Mouse (Mus musculus) lung, postnatal 14 days (tissue): ENCODE results near the gene Mast2.

Experiments
- DNase-seq: peaks from one replicate; pipeline ENCODE4 v3.0.0; 2021

The Mast2 gene

DNA sequence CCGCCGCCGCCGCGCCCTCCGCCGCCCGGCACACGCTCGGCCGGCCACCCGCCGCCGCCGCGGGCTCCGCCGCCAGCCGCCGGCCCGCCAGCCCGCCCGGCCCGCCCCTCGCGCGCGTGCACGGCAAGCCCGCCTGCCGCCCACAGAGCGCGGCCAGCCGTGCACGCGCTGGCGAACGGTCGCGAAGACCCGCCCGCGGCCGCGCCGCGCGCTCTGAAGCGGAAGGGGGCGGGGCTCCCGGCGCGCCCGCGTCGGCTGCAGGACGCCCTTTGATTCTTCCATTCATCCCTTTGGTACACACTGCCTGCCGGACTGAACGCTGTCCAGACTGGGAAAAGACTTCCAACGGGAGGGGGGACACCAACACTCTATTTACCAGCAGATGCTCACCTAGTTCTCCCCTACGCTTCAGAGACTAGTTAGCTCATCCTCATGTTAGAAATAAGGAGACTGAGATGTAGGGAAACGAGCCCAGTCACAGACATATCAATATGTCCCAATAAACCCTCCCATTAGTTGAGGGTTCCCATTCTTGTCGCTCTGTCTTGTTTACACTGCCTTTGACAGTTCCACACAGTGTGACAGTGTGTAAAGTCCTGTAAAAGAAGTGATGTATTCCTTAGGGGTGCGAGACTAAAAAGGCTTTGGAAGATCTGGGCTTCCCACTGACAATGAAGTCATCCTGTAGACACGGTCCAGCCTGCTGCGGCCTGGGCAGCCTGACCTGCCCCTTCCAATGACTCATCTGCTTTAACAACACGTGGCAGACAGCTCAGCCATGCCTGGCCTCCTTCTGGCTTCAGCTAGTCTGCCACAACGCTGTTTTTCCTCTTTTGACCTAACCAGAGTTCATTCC, at the start of gene Mast2:
Gene Mast2, minus strand, starts transcription at position 58 of the 856 bp plus-strand sequence.
- peak; percentile 85 for DNase-seq

DNA sequence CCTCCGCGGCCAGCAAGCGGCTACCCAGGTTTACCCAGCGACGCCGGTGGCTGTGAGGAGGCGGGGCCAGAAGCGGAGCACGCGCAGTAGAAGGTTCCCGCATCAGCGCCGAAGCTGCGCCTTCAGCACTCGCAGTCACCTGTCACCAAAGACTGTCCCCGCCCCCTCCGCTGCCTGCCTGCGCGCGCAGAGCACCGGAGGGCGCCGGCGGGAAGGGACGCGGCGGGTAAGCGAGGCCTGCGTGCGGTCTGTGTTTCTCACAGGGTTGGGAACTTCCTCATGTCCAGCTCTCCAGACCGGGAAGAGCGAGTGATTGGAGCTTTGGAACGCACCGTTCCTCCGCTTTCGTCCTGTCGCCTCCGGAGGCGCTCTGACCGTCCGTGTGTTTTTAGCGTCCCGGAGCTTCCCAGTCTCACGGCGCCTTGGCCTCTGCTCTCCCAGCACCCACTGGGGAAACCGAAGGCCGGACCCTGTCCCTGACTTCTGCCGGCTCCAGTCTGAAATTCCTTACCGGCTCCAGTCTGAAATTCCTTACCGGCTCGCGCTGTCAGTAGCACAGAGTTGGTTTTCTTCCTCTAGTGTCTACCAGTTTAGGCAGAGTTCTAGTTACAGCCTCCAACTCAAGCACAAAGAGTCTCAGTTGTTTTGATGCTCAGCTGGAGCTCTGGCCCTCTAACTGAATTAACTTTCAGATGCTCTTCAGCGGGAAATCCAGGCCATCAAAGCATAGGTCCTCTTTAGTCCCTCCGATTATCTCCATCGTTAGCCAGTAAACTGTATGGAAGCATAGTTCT, 43.6 kb upstream of the Mast2 start, which contains the start of gene Ipp:
Gene Ipp, plus strand, starts transcription at position 125 of the 794 bp plus-strand sequence.
- peak; percentile 96 for DNase-seq

DNA sequence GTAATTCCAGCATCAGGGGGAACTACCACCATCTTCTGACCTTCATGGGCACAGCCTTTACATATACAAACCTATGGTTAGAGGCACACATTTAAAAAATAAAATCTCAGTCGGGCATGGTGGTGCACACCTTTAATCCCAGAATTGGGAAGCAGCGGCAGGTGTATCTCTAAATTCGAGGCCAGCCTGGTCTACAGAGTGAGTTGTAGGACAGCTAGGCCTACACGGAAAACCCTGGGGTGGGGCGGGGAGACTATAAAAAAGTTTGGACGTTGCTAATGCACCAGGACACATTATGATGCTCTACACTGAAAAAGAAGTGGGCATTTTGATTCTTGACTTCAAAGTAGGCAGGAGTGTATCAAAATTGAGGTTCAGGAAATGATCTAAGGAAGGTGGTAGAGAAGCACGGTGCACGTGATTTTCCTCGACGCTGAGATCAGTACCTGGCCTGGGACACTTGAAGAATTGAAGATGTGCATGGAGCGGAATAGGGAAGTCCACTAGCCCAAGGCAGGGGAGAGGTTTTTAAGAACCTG, 43.0 kb upstream of the Mast2 start:
- no peak for DNase-seq

DNA sequence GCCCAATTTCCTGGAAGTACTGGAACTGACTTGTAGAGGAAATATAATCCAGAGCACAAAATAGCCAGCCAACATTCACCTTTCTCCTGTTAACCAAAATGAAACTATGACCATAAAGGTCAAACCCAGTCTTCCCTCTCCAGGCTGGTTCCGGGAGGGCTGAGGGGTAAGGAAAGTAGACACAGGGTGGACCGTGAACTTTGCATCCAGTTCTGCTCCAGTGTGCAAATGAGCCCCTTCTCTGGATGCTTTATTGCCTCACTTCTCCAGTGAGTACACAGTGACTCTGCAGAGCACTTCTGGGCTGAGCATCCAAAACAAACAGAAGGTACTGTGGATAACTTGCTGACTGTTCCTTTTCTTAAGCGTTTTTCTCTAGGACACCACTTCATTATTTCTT, 36.0 kb upstream of the Mast2 start:
- DNase-seq, result no peak

DNA sequence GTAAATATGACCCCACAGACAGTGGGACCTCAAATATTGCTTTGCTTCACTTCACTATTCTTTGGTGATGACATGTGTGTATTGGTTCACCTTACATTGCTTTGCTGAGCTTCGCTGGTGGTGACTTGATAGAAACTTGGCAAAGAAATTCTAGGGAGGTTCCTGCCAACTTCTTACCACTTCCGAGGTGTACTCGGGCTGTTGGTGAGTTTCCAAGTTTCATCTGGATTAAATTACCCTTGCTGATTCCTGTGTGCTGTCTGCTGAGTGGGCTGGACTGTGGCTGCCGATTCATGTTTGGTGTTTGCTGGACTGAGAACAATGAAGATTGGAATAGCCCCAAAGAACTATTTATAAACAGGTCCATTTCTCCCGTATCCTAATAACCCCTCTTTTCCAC, 29.7 kb upstream of the Mast2 start:
- DNase-seq, result no peak

DNA sequence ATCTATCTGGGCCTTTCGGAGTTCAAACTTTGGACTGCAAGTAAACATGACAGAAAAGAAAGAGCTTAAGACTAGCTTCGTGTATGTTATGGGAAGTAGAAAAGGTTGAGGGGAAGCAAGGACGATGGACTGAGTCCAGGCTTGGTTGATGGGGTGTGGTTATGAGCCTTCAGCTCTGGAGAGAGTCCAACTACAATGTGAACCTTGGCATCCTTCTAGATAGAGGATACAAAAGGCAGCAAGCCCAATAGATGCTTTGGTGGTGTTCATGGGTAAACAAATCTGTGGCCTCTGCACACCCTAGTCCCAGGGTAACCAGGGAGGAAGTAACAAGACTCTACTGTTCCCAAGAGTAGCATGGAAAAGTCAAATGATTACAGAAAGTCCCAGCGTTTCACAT, 28.5 kb upstream of the Mast2 start:
- peak; percentile 22 for DNase-seq

DNA sequence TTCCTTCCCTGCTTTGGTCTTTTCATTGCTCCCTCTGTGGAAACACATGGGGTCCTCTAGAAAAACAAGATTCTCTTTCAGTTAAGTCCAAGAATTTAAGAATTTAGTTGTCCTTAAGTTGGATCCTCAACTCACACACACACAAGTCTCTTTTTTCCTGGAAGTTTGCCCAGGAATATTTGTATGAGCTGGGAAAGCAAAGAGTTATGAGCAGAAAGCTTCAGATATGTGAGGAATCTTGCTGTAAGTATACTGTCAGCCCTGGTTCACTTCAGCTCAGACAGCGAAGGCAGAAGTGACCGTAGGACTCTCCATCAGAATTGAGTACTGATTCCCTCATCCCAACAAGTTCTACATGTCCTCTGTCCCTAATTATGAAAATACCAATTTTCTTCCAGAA, 27.9 kb upstream of the Mast2 start:
- peak; percentile 4 for DNase-seq

DNA sequence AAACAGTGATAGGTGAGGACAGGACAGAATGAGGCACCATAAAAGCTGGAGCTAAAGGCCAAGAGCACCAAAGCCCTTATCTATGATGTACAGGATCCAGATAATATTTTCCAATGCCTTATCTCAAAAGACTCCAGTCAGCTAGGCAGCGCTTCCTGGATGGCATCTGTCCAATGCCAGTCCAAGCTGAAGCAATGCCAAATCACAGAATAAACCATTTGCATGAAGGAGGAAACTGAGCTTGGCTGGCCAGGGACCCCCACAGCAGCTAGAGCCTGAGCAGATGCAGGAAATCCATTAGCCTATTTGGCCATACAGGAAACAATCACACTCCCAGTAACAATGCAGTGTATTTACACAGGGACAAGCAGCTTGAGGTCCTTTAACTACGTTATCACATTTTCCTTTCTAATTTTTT, 27.1 kb upstream of the Mast2 start:
- DNase-seq, result peak; percentile 77

DNA sequence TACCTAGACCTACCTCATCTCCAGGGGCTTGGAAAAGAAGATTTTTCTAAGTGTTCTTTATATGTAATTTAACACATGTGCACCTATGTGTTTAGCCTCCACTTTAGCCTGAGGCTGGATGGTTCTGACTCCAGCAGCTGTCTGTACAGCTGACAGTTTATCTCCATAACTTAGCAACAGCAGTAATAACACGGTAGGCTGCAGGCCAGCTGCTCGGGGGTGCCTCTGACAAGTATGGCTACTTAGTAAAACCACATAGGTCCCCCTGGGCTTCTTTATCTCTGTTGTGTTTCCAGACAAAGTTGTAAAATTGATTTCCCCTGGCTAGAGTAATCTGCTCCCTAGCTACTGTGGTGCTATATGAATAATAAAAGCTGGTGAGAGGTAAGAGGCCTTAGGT, 19.5 kb upstream of the Mast2 start:
- peak; percentile 11 for DNase-seq

DNA sequence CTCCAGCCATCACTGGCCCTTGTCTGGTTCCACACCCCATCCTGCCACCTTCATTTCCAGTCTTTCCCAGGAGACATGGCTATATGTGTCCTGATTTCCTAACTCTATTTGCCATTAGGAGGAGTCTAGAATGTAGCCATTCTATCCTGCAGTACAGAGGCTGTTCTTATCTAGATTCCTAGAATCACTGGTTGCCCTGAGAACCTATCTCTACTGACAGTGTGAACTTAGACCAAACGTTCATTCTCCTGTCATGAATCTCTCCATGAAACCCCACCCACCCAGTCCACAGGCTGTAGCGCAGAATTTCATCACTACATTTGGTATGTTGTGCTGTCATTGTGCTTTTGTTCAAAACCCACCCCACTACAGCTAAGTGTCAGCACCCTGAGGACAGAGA, 17.3 kb upstream of the Mast2 start:
- DNase-seq, result no peak

DNA sequence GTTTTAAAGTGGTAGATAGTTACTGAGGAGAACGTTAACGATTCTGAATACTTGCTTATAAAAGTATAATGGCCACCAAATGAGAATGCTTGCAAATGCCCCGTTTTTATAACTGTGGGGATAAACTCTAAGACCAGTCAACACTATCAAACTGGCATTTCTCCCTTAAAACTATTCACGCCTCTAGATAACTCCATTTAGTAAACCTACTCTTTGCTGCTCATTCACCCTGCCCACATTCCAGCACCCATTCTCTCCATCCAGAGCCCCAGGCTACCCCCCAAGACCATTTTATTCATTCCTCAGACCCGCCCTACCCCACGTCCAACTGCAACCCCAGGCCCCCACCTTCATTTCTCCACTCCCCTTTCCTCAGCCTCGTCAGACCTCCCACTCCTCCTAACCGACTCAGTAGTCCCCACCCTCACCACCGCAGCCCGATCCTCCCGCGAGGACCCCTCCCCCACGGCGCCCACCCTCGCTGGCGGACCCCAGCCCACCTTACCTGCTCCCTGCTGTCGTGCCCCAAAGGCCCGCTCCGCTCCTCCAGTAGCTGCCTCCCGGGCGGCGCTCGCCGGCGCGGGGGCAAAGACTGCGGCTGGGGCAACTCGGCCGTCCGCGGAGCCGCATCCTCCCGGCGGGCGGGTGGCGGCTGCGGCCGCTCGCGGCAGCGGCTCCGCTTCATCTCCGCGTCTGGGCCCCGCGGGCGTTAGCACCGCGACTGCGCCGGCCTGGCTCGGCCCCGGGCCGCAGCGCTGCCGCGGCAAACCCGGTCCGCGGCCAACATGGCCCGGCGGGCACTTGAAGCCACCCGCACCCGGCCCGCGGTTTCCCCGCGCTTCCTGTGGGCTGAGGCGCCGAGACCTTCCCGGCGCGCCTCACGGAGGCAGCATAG, 505 bp downstream of the Mast2 start:
- peak; percentile 30 for DNase-seq

DNA sequence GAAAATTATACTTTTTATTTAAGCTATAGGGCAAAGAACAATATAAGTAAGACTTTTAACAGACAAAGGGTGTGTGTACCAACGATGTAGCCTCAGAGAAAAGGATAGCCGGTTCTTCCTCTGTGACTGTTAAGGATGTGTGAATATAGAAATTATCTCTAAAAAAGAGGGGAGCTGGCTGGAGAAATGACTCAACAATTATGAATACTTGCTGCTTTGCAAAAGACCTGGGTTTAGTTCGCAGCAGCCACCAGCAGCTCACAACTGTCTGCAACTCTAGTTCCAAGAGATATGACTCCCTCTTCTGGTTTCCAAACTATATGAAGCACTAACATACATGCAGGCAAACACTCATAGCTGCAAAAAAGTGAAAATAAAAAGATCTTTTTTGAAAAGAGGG, 2.0 kb downstream of the Mast2 start:
- DNase-seq, result no peak

DNA sequence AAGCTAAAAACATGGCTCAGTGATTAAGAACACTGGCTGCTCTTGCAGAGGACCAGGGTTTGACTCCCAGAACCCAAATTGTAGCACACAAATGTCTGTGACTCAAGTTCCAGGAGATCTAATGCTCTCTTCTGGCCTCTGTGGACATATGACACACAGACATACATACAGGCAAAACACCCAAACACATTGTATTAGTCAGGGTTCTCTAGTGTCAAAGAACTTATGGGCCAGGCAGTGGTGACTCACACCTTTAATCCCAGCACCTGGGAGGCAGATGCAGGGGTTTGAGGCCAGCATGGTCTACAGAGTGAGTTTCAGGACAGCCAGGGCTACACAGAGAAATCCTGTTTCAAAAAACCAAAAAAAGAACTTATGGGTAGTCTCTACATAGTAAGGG, 12.4 kb downstream of the Mast2 start:
- no peak for DNase-seq

DNA sequence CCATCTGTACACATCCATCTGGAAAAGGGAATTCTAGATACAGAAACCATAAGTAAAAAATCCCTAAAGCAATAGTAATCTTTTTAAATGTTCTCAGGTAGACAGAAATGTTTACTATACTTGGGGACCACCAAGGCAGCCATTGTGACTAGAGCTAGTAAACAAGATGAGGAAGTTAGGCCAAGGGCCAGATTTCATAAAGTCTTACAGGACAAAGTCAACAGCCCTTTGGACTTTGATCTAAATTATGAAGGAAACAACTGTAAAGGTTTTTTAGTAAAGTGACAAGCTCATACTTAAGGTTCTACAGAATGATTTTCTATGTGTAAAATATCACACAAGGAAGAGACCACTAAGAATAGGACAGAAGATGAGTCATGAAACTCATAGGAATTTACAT, 14.0 kb downstream of the Mast2 start:
- no peak for DNase-seq

DNA sequence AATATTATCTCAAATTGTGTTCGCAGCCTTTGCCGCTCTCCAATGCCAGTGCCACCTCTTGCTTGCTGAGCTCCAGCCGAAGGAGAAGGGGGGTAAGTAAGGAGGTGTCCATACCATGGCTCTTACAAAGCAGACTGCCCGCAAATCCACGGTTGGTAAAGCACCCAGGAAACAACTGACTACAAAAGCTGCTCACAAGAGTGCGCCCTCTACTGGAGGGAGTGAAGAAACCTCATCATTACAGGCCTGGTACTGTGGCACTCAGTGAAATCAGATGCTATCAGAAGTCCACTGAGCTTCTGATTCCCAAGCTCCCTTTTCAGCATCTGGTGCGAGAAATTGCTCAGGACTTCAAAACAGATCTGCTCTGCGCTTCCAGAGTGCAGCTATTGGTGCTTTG, 15.3 kb downstream of the Mast2 start:
- DNase-seq, result peak; percentile 68

DNA sequence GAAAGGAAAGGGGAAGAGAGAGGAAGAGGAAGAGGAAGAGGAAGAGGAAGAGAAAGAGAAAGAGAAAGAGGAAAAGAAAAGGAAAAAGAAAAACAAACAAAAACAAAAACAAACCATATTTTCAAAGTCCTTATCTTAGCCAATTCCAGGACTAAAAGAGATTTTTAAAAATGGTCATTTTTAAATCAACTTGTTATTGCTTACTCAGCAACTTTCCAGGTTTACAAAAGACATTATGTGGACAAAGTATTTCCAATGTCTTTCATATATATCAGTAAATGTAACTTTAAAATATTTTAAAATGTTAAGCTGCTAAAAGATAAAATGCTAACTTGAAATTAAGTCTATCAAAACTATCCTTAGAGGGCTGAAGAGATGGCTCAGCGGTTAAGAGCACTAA, 24.6 kb downstream of the Mast2 start:
- DNase-seq, result no peak

DNA sequence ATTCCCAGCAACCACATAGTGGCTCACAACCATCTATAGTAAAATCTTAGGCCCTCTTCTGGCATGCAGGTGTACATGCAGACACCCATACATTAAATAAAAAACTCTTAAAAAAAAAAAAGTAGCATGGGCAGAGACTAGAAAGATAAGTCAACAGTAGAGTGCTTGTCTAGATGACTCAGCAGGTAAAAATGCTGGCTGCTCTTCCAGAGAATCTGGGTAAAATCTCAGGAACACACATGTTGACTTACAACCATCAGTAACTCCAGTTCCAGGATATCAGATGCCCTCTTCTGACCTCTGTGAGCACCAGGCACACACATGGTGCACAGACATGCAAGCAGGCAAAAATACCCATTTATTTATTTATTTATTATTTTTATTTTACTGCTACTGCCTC, 25.4 kb downstream of the Mast2 start:
- no peak for DNase-seq

DNA sequence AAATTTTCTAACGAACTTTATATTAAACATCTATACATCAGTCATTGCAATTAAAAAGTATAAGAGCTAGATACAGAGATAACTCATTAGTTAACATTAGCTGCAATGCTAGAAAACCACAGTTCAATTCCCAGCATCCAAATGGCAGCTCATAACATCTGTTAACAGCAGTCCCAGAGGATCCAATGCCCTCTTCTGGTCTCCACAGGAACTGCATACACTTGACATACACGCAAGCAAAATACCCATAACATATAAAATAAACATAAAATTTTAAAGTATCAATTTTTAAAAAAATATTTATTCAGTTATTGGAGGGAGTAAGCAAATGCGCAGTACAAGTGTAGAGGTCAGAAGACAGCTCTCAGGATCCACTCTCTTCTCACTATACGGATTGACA, 28.4 kb downstream of the Mast2 start:
- no peak for DNase-seq

DNA sequence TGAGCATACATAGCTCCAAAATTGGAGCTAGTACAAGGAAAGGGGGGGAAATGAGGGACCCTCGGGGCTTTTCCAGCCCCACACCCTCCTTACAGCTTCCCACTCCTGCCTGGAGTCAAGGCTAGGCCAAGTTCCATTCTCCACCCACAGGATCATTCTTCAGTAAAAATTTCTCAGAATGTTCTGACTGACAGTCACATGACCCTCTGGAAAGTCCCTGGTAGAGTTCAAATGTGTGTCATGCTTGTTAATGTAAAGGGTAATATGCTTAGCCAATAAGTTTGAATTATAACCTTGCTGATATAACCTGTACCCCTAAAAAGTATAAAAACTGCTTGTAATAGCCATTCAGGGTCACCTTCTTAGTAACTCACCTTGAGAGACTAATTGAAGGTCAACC, 41.8 kb downstream of the Mast2 start:
- no peak for DNase-seq

DNA sequence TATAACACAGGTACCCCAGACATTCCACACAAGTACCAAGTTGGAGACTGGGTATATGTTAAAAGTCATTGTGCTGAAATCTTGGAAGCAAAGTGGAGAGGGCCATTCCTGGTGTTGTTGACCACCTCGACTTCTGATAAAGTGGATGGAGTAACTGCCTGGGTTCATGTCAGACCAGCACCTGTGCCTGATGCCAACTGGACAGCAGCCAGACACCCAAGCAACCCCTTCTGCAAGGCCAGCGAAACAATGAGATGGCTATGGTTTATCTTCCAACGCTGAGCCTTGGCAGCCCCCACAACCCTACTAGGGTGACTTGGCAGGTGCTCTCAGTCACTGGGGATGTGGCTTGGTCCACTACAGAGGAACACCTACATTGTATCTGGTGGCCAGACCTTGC, 42.8 kb downstream of the Mast2 start:
- no peak for DNase-seq

DNA sequence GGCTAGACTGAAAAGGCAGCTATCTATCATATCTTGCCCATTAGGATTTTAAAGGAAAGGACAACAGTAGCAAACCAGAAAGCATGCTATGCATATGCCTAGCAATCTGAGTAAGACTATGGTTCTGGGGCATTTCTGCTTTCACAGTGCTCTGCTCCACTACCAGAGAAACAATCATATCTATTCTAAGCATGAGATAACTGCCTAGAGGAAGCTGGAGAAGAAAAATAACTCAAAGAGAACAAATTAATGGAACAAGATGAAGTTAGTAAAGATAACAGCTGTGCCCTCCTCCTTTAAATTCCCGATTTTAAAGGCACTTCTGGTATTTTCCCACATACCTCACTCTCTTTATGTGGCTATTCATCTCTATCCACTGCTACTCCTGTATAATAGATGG, 51.0 kb downstream of the Mast2 start:
- DNase-seq, result no peak

DNA sequence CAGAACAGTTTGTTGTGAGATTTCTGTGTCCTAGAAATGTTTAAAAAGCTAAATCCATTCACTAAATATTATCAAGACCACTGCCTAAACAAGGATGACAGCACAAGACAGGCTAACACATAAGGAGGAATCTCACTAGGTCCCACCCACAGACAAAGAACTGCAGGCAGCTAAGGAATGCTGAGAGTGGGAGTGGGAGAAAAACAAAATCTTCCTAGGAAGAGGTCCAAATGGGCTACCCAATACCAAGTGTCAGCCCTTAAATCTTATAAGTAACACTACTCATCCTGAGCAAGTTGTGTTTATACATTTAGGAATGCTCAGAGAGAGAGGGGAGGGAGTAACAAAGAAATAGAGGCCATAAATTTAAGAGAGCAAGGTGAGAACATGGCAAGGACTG, 52.6 kb downstream of the Mast2 start:
- no peak for DNase-seq

DNA sequence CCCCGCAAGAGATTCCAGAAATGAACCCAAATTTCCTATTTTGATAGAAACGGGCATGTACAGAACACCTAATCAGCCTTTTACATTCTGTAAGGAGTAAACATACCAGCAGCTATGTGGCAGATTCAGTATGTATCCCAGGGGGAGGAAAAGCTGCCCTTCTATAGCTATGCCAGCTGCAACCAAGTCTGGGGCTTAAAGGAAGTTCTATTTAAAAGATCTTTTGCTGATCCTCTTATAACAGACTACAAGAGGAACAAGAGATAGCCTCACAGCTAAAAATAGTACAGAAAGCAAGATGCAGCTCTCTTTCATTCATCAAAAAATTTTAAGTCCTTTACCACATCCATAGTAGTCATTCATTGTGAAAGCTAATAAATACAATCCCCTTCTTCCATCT, 57.3 kb downstream of the Mast2 start:
- no peak for DNase-seq
